Mouse (Mus musculus) E14TG2a.4 (cell line): ENCODE measurements around the gene Enpp4.

Experiments
- CTCF ChIP-seq: conservative IDR thresholded peaks from 2 replicates; pipeline ENCODE4 v1.5.1; 2014; ENCODE audit warnings: low read length
- NANOG ChIP-seq: IDR thresholded peaks from 2 replicates; pipeline ENCODE4 v1.6.1; 2014; ENCODE audit warnings: borderline replicate concordance, low read length, mixed read lengths

DNA sequence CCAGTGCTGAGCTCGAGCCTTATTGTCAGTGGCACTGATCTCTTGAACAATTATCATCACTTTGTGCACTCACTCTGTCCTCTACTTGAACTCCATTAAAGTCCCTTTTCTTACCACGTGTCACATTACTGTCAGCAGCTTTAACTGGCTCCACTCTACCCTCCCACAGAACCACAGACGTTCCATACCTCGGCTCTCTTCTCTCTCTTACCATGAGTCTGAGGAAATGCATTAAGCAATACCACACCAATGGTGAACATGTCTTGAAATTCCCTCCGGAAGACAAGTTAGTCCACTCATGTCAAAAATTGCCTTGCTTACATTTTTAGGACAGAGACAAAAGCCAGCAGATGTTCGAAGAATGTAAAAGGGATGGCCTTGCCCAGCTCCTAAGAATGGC lies 36.7 kb downstream of the Enpp4 start:
- TF ChIP-seq CTCF (no peak), NANOG (no peak)
